Mouse (Mus musculus) liver, embryonic 12.5 days (tissue): Measurements from ENCODE around the gene Olfr820. TPM values are rescaled to one million over a fixed set of nuclear protein-coding genes. Genes with fewer than 3 reads are reported as not detected.
"Not testable (repeated sequence)": the region's sequence is repeated elsewhere in the genome, so short reads cannot be mapped to it uniquely, and the experiment has no call there.

Experiments
- ATAC-seq: fragments of 200-750 bp; cut with Nextera tagmentation; 2 replicates; pipeline ENCODE4 v1.8.0; 2017; ENCODE audit warnings: moderate number of reproducible peaks, mild to moderate bottlenecking, moderate library complexity
- H3K27ac ChIP-seq: fragments of 300-500 bp; sonication (generic); 2 replicates; pipeline ENCODE4 v1.5.1; 2016; ENCODE audit warnings: mild to moderate bottlenecking
- H3K27me3 ChIP-seq: fragments of 300-500 bp; sonication (generic); replicated peaks from 2 replicates; pipeline ENCODE4 v1.6.1; 2016; ENCODE audit warnings: mild to moderate bottlenecking, moderate library complexity
- H3K36me3 ChIP-seq: fragments of 300-500 bp; sonication (generic); 2 replicates; pipeline ENCODE4 v1.6.1; 2016; ENCODE audit warnings: mild to moderate bottlenecking, moderate library complexity
- H3K4me1 ChIP-seq: fragments of 300-500 bp; sonication (generic); 2 replicates; pipeline ENCODE4 v1.6.1; 2016
- H3K4me2 ChIP-seq: fragments of 300-500 bp; sonication (generic); 2 replicates; pipeline ENCODE4 v1.6.1; 2016; ENCODE audit warnings: mild to moderate bottlenecking, moderate library complexity
- H3K4me3 ChIP-seq: fragments of 300-500 bp; sonication (generic); 2 replicates; pipeline ENCODE4 v1.5.1; 2016; ENCODE audit warnings: mild to moderate bottlenecking, moderate library complexity
- H3K9ac ChIP-seq: fragments of 300-500 bp; sonication (generic); 2 replicates; pipeline ENCODE4 v1.6.1; 2016; ENCODE audit warnings: mild to moderate bottlenecking, moderate library complexity
- H3K9me3 ChIP-seq: fragments of 300-500 bp; sonication (generic); replicated peaks from 2 replicates; pipeline ENCODE4 v1.6.1; 2016; ENCODE audit warnings: mild to moderate bottlenecking, moderate library complexity
- WGBS: fragments of 180-500 bp; shearing (Covaris S2); methylation state at CpG from one replicate; pipeline ENCODE4 v1.1.7; 2016; ENCODE audit not compliant: insufficient replicate concordance; 5-methylcytosine and 5-hydroxymethylcytosine counted together
- polyA plus RNA-seq: library from polyadenylated mRNA; unstranded; fragments of >200 nt; fragmentation: Nextera tagmentation; extraction: Ambion mirVana; gene quantifications from 2 replicates; pipeline ENCODE4 v1.2.1, GENCODE M21; 2016

Gene Olfr820
- not detected in 2 replicates for polyA plus RNA-seq

DNA sequence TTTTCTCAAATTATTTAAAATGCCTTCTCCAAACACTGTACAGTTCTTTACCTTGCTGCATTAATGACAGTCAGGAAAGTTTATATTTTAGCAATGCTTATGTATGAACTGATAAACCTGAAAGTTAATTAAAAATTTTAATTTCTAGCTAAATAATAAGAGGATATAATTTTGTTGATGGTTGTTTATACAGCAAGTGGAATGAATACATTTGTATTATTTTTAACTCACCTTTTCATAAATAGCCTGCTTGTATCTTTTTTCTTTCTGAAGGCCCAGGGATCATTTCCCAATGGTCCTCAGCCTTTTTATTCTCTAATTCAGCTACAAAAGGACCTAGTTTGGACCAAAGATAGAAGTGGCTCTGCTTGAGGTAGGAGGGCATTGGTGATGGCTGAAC is at the start of gene Olfr820:
Gene Olfr820 (plus strand): TSS at position 301 of the 400 bp plus-strand sequence.
- no peaks in the 10 kb centered on the region for H3K27me3 ChIP-seq
- H3K36me3 ChIP-seq, result no peaks in the 10 kb centered on the region
- H3K4me3 ChIP-seq, result no peak within 1 kb of the TSS
- no peak for ATAC-seq
- no peak within 1 kb of the TSS for H3K27ac ChIP-seq
- no peak within 1 kb of the TSS for H3K4me2 ChIP-seq
- no peaks in the 10 kb centered on the region for H3K4me1 ChIP-seq
- no peaks in the 10 kb centered on the region for H3K9me3 ChIP-seq
- no peak within 1 kb of the TSS for H3K9ac ChIP-seq

DNA sequence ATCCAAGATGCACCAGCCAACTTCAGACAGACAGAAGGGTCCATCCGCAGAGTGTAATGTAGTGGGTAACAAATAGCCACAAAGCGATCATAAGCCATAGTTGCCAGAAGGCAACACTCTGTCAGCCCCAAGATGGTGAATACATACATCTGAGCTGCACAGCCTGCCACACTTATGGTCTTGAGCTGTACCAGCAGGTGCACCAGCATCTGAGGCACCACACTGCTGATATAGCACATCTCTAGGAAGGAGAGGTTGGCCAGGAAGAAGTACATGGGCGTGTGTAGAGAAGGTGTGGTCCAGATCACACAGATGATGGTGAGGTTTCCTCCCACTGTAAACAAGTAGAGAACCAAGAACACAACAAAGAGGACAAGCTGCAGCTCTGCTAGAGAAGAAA is 46.2 kb upstream of the Olfr820 start:
- not testable (repeated sequence) for H3K36me3 ChIP-seq, H3K9me3 ChIP-seq, ATAC-seq, H3K27ac ChIP-seq, H3K9ac ChIP-seq, H3K27me3 ChIP-seq, H3K4me2 ChIP-seq, H3K4me3 ChIP-seq, H3K4me1 ChIP-seq
- WGBS, result 72% methylated on average over 2 of the region's 3 CpGs

DNA sequence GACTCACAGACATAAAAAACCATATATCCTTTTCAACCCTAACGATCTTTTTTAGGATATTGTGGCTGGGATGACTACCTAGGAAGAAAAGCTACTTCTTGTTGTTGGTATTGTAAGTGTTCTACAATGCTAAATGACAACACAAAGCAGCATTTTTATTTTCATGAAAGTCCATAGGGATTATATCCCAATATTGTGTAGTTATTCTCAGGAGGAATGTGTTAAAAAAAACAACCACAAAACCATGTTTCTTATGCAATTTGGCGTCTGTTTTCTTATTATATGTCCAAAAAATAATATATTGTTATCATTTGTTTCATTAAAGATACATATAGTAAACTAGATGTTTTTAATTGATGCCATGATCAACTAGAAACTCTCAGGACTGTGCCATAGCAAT is 45.3 kb upstream of the Olfr820 start, which contains the start of gene Olfr819:
Gene Olfr819 (minus strand): TSS at position 101 of the 400 bp plus-strand sequence.
- not testable (repeated sequence) for H3K9me3 ChIP-seq, H3K9ac ChIP-seq, ATAC-seq, H3K27me3 ChIP-seq, H3K4me1 ChIP-seq, H3K27ac ChIP-seq, H3K36me3 ChIP-seq, H3K4me3 ChIP-seq, H3K4me2 ChIP-seq
- WGBS, result 62% methylated on average over 2 of the region's 2 CpGs

DNA sequence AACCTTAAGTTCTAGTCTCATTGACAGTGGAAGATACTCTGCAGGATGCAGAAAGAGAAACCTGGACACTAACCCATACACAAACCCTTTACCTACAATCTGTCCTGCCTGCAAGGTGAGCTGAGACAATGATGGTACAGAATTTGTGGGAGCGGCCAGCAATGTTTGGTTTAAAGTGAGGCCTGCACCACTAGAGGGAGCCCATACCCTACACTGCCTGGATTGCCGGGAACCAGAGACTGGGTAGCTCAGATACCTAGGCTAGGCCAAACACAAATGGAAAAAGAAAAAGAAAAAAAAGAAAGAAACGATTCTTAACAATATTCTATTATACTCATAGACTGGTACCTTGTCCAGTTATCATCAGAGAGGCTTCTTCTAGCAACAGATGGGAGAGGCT is 39.4 kb upstream of the Olfr820 start:
- H3K27me3 ChIP-seq, H3K9me3 ChIP-seq, H3K36me3 ChIP-seq, ATAC-seq, H3K4me3 ChIP-seq, H3K4me2 ChIP-seq, H3K27ac ChIP-seq, H3K9ac ChIP-seq, H3K4me1 ChIP-seq: not testable (repeated sequence)
- WGBS, result no CpG with 5 or more reads among the region's 3 CpGs

DNA sequence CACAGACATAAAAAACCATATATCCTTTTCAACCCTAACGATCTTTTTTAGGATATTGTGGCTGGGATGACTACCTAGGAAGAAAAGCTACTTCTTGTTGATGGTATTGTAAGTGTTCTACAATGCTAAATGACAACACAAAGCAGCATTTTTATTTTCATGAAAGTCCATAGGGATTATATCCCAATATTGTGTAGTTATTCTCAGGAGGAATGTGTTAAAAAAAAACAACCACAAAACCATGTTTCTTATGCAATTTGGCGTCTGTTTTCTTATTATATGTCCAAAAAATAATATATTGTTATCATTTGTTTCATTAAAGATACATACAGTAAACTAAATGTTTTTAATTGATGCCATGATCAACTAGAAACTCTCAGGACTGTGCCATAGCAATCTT is 36.4 kb upstream of the Olfr820 start, which contains the start of gene Olfr247:
Gene Olfr247 (minus strand): TSS at position 101 of the 400 bp plus-strand sequence.
- not testable (repeated sequence) for H3K27ac ChIP-seq, H3K9me3 ChIP-seq, H3K9ac ChIP-seq, ATAC-seq, H3K4me1 ChIP-seq, H3K36me3 ChIP-seq, H3K4me3 ChIP-seq, H3K27me3 ChIP-seq, H3K4me2 ChIP-seq
- WGBS, result no CpG with 5 or more reads among the region's 2 CpGs

DNA sequence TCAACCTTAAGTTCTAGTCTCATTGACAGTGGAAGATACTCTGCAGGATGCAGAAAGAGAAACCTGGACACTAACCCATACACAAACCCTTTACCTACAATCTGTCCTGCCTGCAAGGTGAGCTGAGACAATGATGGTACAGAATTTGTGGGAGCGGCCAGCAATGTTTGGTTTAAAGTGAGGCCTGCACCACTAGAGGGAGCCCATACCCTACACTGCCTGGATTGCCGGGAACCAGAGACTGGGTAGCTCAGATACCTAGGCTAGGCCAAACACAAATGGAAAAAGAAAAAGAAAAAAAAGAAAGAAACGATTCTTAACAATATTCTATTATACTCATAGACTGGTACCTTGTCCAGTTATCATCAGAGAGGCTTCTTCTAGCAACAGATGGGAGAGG is 30.6 kb upstream of the Olfr820 start:
- not testable (repeated sequence) for H3K4me3 ChIP-seq, H3K9me3 ChIP-seq, ATAC-seq, H3K9ac ChIP-seq, H3K27me3 ChIP-seq, H3K27ac ChIP-seq, H3K4me1 ChIP-seq, H3K36me3 ChIP-seq, H3K4me2 ChIP-seq
- no CpG with 5 or more reads among the region's 3 CpGs for WGBS

DNA sequence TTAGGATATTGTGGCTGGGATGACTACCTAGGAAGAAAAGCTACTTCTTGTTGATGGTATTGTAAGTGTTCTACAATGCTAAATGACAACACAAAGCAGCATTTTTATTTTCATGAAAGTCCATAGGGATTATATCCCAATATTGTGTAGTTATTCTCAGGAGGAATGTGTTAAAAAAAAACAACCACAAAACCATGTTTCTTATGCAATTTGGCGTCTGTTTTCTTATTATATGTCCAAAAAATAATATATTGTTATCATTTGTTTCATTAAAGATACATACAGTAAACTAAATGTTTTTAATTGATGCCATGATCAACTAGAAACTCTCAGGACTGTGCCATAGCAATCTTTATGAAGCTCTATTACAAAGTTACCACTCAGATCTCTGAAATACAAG is 27.5 kb upstream of the Olfr820 start, which contains the start of gene Gm10310:
Gene Gm10310 (minus strand): TSS at position 101 of the 400 bp plus-strand sequence.
- H3K27me3 ChIP-seq, H3K27ac ChIP-seq, H3K4me1 ChIP-seq, H3K9me3 ChIP-seq, H3K9ac ChIP-seq, H3K36me3 ChIP-seq, H3K4me3 ChIP-seq, ATAC-seq, H3K4me2 ChIP-seq: not testable (repeated sequence)
- WGBS, result no CpG with 5 or more reads among the region's 1 CpGs

DNA sequence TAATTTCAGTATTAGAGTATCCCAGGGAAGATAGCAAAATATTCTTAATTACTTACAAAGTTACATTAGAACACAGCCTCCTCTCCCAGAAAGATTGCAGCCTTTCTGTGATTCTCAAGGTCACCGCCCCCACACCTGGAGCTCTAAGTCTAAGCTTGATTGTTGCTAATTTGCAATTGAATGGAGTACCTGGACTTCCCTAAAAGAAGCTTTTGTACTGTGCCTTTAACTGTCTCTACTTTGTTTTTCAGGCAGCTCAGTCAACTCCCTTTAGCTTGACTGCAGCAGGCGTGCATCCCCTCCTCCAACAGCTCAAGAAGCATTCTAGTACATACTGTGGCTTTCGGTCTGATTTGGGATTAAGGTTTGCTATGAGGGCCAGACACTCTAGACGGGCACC is 8.3 kb upstream of the Olfr820 start:
- H3K4me3 ChIP-seq, H3K9me3 ChIP-seq, ATAC-seq, H3K9ac ChIP-seq, H3K27me3 ChIP-seq, H3K27ac ChIP-seq, H3K36me3 ChIP-seq, H3K4me2 ChIP-seq, H3K4me1 ChIP-seq: not testable (repeated sequence)
- 66% methylated on average over 4 of the region's 4 CpGs for WGBS

DNA sequence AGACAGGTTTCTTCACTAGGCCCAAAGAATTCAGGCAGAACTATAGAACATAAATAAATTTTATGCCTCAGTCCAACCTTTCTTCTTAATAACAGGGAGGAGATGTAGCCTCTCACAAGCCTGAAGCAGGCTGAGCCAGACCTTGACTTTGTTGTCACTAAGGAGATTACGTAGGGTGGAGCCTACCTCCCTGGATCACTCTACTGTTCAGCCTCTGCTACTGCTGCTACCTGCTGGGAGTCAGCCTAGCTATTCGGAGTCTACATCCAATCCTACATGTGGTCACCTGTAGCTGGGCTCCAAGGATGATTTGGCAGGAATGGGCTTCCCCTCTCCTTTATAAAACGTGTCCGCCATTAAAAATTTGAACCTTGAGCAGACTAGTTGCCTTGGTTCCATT is 7.1 kb upstream of the Olfr820 start:
- H3K9ac ChIP-seq, H3K36me3 ChIP-seq, H3K4me1 ChIP-seq, H3K27ac ChIP-seq, H3K27me3 ChIP-seq, H3K4me3 ChIP-seq, H3K9me3 ChIP-seq, H3K4me2 ChIP-seq, ATAC-seq: not testable (repeated sequence)
- WGBS, result 72% methylated on average over 4 of the region's 4 CpGs

DNA sequence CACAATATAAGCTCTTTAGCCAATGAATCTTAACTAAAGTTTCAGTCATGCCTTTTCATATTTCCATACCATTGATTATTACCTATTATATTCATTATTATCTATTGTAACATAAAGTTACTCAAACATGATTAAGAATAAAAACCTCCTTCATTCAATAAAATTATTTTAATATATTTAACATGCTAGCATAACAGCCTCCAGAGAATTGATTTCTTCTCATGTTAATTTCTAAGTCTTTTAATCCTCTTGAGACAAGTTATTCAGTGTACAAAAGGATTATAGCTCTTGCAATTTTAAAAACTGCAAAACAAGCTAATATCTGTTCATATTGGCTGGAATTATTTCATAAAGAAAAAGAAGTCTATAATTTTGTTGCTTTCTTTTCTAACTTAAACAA is 17.6 kb downstream of the Olfr820 start, which contains the start of gene Olfr821:
Gene Olfr821 (plus strand): TSS at position 301 of the 400 bp plus-strand sequence.
- Histone ChIP-seq H3K9ac (no peak within 1 kb of the TSS), H3K4me3 (no peak within 1 kb of the TSS), H3K4me1 (no peaks in the 10 kb centered on the region), H3K36me3 (no peaks in the 10 kb centered on the region), H3K27ac (no peak within 1 kb of the TSS), H3K4me2 (no peak within 1 kb of the TSS), H3K9me3 (no peaks in the 10 kb centered on the region), H3K27me3 (no peaks in the 10 kb centered on the region)
- ATAC-seq, result no peak

DNA sequence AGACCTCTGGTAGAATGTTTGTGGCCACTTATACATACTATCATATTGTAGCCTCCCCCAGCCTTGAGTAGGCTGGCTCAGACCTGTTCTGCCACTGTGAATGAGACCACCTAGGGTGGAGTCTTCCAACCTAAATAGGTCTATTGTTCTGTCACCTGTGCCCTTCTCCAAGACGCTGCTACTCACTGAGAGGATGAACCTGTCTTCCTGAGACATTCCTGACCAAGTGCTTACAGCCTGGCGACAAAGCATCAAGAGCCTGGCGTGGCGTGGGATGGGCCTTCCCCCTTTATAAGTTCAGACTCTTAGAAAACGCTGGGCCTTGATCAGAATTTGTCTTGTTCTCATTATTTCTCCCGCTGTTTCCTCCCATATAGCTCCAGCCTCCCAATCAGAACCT is 24.7 kb downstream of the Olfr820 start:
- ATAC-seq, result no peak
- 67% methylated on average over 6 of the region's 6 CpGs for WGBS
- H3K36me3 ChIP-seq, result no peaks in the 10 kb centered on the region
- H3K9ac ChIP-seq, result no peak overlapping the region
- H3K4me2 ChIP-seq, result no peak overlapping the region
- no peaks in the 10 kb centered on the region for H3K9me3 ChIP-seq
- H3K4me3 ChIP-seq, result no peak overlapping the region
- no peaks in the 10 kb centered on the region for H3K27me3 ChIP-seq
- no peaks in the 10 kb centered on the region for H3K4me1 ChIP-seq
- no peak overlapping the region for H3K27ac ChIP-seq
